Comparison of ENCODE assay signal across 15 mouse cellular contexts in the genomic region with DNA sequence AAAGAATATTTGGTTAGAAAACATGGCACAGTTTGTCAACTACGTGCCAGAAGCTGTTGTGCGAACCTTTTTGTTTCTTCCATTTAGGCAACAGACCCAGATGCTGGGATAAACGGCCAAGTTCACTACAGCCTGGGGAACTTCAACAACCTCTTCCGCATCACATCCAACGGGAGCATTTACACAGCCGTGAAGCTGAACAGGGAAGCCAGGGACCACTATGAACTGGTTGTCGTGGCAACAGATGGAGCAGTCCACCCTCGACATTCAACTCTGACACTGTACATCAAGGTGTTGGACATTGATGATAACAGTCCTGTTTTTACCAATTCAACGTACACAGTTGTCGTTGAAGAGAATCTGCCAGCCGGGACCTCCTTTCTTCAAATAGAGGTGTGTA.
"Had no signal": no experiment of that assay in that cellular context is flagged by ENCODE, and none has a peak within 500 bp of the region (broad histone marks: within the 10 kb centered on the region; RNA-seq: fewer than 3 reads in every experiment).

No protein-coding gene starts in this region.

- H3K27me3 ChIP-seq: liver, embryonic 13.5 days; midbrain, embryonic 12.5 days had no signal

- H3K4me3 ChIP-seq: layer of hippocampus, adult 2 months; liver, embryonic 13.5 days; midbrain, embryonic 12.5 days had no signal

- ATAC-seq: intestine, postnatal 0 days had no signal

- H3K27ac ChIP-seq: kidney, postnatal 0 days; layer of hippocampus, adult 2 months; liver, embryonic 13.5 days; midbrain, embryonic 12.5 days had no signal

- H3K36me3 ChIP-seq: liver, embryonic 13.5 days; midbrain, embryonic 12.5 days had no signal

- H3K9ac ChIP-seq: liver, embryonic 13.5 days; midbrain, embryonic 12.5 days had no signal

- H3K9me3 ChIP-seq: liver, embryonic 13.5 days; midbrain, embryonic 12.5 days had no signal

- H3K4me2 ChIP-seq: liver, embryonic 13.5 days; midbrain, embryonic 12.5 days had no signal

- DNase-seq: kidney, adult 2 months; kidney, postnatal 25 days; layer of hippocampus, adult 9-11 months; liver, embryonic 13.5 days; lung, adult 2 months; lung, postnatal 14 days; lung, postnatal 4 days; right cerebral cortex, postnatal 25 days; spleen, adult 18-20 months; thymus, adult 18-20 months; thymus, postnatal 36 days had no signal

- H3K4me1 ChIP-seq: liver, embryonic 13.5 days; midbrain, embryonic 12.5 days had no signal
